In the genomic region with DNA sequence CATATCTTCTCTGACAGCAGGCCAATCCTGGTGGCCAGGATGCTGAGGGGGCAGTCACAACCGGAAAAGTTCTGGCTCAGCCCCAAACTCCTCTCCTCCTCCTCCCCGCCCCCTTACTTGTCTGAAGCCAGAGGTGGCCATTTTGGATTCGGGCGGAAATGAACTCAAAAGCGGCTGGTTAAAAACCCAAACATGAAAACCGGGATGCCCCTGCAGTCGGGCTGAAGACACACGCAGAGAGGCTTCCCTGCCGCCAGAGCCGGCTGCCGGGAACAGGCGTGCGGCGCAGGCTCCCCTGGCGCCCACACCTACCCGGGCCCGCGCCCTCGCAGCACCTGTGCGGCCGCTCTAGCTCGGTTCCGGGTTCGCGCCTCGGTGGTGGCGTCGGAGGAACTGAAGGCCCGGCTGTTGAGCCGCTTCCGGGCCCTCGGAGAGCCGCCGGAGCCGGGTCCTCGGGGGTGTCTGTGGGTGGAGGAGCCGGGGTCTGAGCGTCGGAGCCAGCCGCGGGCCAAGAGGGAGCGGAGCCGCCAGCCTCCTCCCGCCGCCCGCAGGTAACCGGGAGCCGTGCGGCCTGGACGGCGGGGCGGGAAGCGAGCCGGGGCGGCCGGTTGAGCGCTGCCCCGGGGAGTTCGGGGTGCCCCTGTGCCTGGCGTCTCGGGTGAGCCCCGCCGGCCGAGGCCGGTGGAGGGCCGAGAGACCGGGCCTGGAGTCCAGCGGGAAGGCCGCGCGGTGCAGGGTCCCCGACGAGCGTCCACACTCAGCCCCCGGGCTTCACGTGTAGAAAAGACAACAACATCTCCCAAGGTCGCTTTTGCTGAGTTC, we compare ENCODE assay signal across 8 mouse cellular contexts. TPM values are rescaled to one million over a fixed set of nuclear protein-coding genes. Genes with fewer than 3 reads are reported as not detected.
A peak's percentile ranks its signal among the peaks of the same experiment; 100 is the strongest.
DNase-seq lines count a peak whose midpoint lies in the region; ATAC-seq lines count a peak whose summit lies in the region.

No protein-coding gene starts in this region.

- no peaks in the 10 kb centered on the region for H3K27me3 ChIP-seq in lung, embryonic 16.5 days (ENCODE audit: control insufficient read depth, insufficient read depth, low read depth, low read length)

- H3K36me3 ChIP-seq in lung, embryonic 16.5 days (ENCODE audit: control insufficient read depth, insufficient read depth, low read length) = peaks cover 2% of the 10 kb centered on the region; the same call in 1 of the 2 replicates

- H3K4me3 ChIP-seq in lung, embryonic 16.5 days (ENCODE audit: low read length) = peak overlapping the region; percentile 92

- H3K27ac ChIP-seq in lung, embryonic 16.5 days (ENCODE audit: low read length) = peak overlapping the region; percentile 50

- peak; percentile 74 for DNase-seq in MEL-GATA-1-ER (ENCODE audit: extremely low read depth, low read depth)
- peak; percentile 91 for DNase-seq in cerebellum, adult 8-10 months
- DNase-seq in forelimb bud, embryonic 11.5 days (ENCODE audit: low read depth, low spot score) = peak; percentile 92
- DNase-seq in layer of hippocampus, adult 9-10 months (ENCODE audit: low spot score) = peak; percentile 90
- DNase-seq in ovary, postnatal 10 days (ENCODE audit: low spot score) = peak; percentile 78
- peak; percentile 81 to 84 for DNase-seq in thymus, postnatal 10 days (ENCODE audit: low spot score in 2 of 2)

- H3K4me2 ChIP-seq in lung, embryonic 16.5 days (ENCODE audit: low read depth, low read length) = peak overlapping the region; percentile 63

- H3K4me1 ChIP-seq in lung, embryonic 16.5 days (replicated peaks; ENCODE audit: control insufficient read depth, insufficient read depth, low read length) = peaks cover 10% of the 10 kb centered on the region

- 0% methylated on average over 59 of the region's 77 CpGs for WGBS in lung, embryonic 16.5 days

- ATAC-seq in hematopoietic stem cell, adult 5-6 weeks (replicated peaks in 1 of 2; ENCODE audit: insufficient read depth in 1 of 2, low FRiP score in 2 of 2, low TSS enrichment in 1 of 2, low read depth in 1 of 2, poor library complexity in 2 of 2, severe bottlenecking in 2 of 2) = peak; percentile 73 to 80
- peak; percentile 95 for ATAC-seq in lung, embryonic 16.5 days (ENCODE audit: low read depth)

- no peaks in the 10 kb centered on the region for H3K9me3 ChIP-seq in lung, embryonic 16.5 days (ENCODE audit: control insufficient read depth, low read length)

- H3K9ac ChIP-seq in lung, embryonic 16.5 days (ENCODE audit: low read length) = peak overlapping the region; percentile 91

RNA-seq across cellular contexts. Expression of gene Scyl3, which starts 0.9 kb away (rescaled TPM):
- 17.0 and 17.4 TPM in 2 replicates for total RNA-seq in hematopoietic stem cell, adult 5-6 weeks (2017)
- polyA plus RNA-seq in lung, embryonic 16.5 days (2015; fragmentation: Nextera tagmentation; extraction: Ambion mirVana) = 14.5 and 17.1 TPM in 2 replicates

Comparison
In these comparisons a context has a peak if more than half of its experiments do, and no peak if none do; other contexts are left out.
1. Peak in every context shown above with its lines: DNase-seq, ATAC-seq, H3K4me3 ChIP-seq and H3K27ac ChIP-seq.